Mouse (Mus musculus): ENCODE data around the gene Nudt16l1.

Gene Nudt16l1

DNA sequence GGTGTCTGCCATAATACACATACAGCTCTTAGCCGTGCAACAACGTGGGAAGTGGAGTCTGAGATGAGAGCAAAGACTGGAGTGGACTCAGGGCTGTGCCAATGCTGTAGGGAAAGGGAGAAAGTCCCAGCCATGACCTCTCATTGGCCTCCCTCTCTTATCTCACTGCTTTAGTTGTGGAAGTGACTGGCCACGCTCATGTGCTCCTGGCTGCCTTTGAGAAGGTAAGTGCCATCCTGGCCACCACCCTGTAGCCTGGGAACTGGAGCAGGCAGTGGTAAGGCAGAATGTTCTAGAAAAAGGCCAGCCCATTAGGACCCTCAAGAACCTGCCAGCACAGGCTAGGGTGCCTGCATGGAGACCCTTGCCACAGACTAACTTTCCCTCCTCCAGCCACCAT lies 22.6 kb upstream of the Nudt16l1 start:
- no peak for DNase-seq

GRCm38 (mm10) chr16:4916608-4917007 lies 22.0 kb upstream of the Nudt16l1 start:
- DNase-seq = no peak

DNA sequence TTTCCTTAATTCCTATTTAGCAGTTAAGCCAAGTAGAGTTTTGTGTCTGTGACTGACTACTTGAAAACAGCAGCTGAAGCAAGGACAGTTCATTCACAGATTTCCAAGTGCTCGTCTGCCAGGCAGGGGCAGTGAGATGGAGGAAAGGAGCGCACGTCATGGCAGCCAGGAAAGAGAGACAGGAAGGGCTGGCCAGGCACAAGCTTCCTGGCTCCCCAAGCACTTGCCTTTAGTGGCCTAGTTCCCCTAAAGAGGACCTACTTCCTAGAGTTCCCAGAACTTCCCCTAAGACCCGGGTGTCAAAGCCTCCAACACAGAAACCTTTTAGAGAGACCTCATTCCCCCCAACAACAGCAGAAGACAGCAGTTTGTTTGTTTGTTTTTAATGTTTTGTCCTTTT lies 18.0 kb upstream of the Nudt16l1 start:
- no peak for DNase-seq

DNA sequence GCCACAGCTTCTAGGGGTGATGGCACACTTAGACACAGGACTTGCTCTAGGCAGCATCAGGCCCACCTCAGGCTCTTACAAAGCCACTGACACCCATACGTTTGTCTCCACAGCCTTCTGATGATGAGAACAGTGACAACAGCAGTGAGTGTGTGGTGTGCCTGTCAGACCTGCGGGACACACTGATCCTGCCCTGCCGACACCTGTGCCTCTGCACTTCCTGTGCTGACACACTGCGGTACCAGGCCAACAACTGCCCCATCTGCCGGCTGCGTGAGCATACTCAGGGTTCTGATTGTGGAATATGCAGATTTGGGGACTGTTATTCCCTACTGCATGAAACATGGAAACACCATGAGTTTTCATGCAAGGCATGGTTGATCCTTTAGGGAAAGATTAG lies 16.1 kb upstream of the Nudt16l1 start:
- DNase-seq = no peak

DNA sequence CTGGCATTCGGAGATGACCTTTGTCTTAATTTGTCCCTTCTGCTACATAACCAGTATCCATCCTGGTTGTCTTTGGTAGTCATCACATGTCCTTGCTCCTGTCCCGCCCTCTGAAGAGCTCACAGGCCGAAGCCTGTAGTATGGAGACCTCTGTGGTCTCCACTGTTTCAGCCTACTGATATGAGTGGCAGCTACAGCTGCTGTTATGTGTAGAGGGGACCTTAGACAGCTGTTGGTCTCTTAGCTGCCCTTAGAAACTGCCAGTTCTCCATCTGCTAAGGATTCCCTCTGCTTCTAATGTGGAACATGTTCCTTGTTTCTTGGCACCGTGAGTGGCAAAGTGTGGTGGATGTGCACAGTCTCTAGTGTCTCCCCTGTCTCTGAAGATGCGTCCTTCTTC lies 14.6 kb upstream of the Nudt16l1 start:
- no peak for DNase-seq

GRCm38 (mm10) chr16:4927967-4928366 lies 10.6 kb upstream of the Nudt16l1 start:
- DNase-seq = no peak

DNA sequence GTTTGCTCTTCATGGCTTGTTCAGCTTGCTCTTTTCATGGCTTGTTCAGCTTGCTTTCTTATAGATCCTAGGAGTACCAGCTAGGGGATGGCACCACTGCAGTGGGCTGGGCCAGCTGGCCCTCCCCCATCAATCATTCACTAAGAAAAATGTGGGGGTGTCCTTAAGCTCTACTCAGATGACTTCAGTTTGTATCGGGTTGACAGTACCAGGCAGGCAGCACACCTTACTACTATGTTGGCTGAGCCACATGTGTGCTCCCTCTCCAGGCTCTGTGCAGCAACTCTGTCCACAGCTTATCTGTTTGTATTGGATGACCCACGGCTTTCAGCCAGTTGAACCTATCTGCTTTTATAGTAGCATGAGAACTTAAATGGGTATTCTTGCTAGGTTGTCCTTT lies 10.1 kb upstream of the Nudt16l1 start:
- no peak for DNase-seq

DNA sequence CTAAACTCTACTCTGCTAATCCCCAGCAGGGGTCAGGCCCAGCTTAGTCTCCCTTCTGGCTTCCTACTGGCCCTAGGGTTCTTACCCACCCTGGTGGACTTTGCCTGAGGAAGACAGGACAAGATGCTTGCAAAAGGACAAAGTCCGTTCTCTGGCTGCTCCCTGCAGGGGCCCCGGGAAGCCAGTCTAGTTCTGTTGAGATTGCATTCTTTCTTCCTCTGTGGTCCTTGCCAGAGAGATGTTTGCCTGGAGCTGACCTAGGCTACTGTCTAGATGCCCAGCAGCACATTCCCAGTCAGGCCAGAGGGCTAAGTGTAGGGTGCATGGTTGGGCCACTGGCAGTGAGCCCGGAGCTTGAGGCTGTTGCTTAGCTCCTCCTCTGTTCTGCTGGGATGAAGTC lies 6.1 kb upstream of the Nudt16l1 start:
- no peak for DNase-seq

- no peak for DNase-seq
Measured at GRCm38 (mm10) chr16:4935430-4935829, 3.1 kb upstream of the Nudt16l1 start.

- DNase-seq = no peak
Measured at GRCm38 (mm10) chr16:4935931-4936703, 2.4 kb upstream of the Nudt16l1 start.

- DNase-seq = no peak
Measured at GRCm38 (mm10) chr16:4937351-4938190, 990 bp upstream of the Nudt16l1 start.

GRCm38 (mm10) chr16:4938989-4939388 lies 428 bp downstream of the Nudt16l1 start:
- peak; percentile 97 for DNase-seq

DNA sequence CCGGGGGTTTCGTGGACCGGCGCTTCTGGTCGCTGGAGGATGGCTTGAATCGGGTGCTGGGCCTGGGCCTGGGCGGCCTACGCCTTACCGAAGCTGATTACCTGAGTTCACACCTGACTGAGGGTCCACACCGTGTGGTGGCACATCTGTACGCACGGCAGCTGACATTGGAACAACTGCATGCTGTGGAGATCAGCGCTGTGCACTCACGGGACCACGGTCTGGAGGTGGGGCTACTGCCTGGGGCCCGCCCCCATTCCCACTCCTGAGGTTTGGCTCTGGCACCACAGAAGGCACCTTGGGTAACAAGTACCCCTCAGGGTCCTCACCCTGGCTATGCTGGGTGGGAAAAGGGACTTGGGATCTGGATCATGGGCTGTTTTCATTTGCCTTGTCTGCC lies 851 bp downstream of the Nudt16l1 start:
- DNase-seq = no peak

- no peak for DNase-seq
Measured at GRCm38 (mm10) chr16:4940311-4940850, 1.8 kb downstream of the Nudt16l1 start.

DNA sequence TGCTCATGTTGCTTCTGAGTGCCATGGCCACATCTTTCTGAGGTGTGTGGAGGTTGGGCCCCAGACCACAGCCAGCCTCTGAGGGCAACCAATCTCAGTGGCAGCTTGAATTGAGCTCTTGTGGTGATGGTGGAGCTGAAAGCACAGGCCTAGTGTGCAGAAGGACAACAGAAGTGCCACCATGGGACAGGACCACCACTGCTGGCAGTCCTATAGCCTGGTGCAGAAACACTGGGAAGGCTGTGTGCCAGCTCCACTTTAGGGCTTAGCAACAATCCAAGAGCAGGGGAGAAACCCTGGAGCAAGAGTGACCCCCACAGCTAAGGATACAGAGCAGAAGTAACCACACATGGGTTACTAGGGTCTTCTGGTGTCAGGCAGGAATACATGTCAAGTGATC lies 2.5 kb downstream of the Nudt16l1 start:
- DNase-seq = no peak

- no peak for DNase-seq
Measured at GRCm38 (mm10) chr16:4942868-4943267, 4.3 kb downstream of the Nudt16l1 start.

- DNase-seq = no peak
Measured at GRCm38 (mm10) chr16:4943431-4943830, 4.9 kb downstream of the Nudt16l1 start.

GRCm38 (mm10) chr16:4945415-4945814 lies 6.9 kb downstream of the Nudt16l1 start:
- no peak for DNase-seq

DNA sequence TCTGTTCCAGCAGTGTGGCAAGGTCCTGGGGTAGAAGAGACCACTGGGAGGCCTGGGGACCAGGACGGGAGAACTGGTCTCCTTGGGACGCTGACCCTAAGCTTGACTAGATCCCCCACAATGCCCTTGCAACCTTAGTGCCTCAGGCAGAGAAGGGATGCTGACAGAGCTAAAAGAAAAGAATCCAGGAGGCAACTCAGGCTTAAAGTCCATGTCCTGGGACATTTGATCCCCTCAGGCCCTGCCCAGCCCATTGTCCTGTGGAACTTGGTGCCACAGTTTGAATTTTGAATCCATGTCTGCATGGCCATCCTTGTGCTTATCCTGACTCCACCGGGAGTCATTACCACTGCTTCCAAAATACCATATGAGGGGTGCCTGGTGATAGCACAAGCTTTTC lies 7.6 kb downstream of the Nudt16l1 start:
- no peak for DNase-seq

DNA sequence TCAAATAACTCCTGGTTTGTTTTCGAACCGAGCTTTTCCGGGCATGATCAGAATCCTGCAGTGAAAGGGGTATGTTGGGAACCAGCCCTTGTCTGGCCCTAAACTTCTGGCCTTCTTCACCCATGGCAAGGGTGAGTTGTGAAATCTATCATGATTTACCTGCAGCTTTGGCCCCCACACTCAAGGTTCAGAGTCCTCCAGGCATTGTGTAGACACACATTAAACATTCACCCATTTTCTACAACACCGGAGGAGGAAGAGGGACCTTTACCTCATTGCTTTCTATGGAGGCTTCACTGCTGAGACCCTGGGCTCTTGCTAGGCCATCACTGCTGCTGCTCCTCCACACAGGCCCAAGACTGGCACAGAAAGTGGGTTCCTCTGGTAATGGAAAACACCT lies 8.8 kb downstream of the Nudt16l1 start:
- DNase-seq = no peak

DNA sequence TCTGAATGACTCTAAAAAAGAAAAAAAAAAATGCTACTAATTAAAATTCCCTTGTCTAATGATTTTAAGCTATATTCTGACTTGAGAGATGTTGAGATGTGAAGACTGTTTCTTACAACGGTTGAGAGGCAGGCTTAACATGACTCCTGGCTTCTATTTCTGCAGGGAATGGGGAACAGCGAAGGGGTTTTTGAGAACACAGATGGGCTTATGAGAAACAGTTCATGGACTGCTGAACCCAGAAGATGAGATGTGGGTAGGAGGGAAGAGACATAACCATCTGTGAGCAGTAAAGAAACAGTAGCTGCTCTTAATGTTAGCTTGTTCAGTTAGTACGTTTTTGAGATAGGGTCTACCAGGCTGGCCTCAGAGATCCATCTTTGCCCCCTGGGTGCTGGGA lies 18.0 kb downstream of the Nudt16l1 start:
- no peak for DNase-seq

DNA sequence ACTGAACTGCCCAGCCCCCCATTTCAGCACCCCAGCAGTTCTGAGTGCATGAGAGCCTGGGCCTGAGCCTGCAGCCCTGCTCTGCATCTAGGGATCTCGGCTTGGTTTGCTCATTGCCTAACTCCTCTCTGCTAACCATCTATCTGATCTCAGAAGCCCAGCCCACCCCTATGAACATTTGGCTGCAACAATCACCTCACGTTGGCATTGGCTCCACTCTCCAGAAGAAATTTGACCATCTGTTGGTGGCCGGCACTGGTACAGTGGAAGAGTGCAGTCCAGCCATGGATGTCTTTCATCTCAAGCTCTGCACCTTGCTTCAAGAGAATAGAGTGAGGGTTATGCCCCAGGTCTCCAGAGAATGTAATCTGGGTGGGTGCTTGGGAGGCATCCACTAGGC lies 18.9 kb downstream of the Nudt16l1 start:
- DNase-seq = peak; percentile 84

DNA sequence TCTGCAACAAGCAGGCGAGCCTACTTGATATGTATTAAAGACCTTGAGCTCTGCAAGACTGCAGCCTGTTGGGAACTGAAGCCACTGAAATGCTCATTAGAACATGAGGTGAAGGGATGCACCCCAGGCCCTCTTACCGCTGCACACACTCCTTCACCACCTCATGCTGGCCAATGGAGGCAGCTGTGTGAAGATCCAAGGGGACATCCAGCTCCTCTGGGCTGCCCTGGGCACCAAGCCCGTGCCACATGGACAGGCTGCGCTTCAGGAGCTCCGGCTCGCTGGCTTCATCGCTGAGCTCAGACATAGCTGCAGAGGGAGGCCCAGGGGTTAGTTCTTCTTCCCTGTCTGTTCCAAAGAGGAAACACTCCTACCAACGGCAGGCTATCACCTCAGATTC lies 21.7 kb downstream of the Nudt16l1 start:
- DNase-seq = no peak

- no peak for DNase-seq
Measured at GRCm38 (mm10) chr16:4963346-4963745, 24.8 kb downstream of the Nudt16l1 start.
